ENCODE assay signal across 25 mouse cellular contexts in the genomic region with DNA sequence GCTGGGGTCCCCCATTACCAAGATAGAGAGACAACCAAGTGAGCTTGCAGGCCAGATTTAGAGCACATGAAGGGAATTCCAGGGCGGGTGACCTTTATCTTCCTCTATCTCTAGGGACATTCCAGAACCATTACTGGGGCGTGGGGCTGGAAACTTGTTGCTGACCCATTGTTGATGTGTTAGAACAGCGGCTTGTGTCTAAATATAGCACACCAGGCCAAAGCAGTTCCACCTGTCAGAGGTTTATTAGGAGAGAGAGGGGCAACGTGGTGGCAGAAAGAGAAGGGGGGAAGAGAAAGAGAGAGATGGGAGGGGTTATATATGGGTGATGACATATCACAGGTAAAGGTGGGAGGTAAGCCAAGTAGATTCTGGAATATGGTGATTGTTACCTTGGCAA. TPM values are rescaled to one million over a fixed set of nuclear protein-coding genes. Genes with fewer than 3 reads are reported as not detected.
DNase-seq lines count a peak whose midpoint lies in the region; ATAC-seq and TF ChIP-seq lines count a peak whose summit lies in the region.
"Had no signal": no experiment of that assay in that cellular context is flagged by ENCODE, and none has a peak within 500 bp of the region (broad histone marks: within the 10 kb centered on the region; RNA-seq: fewer than 3 reads in every experiment).

No protein-coding gene starts in this region.

- no peaks in the 10 kb centered on the region; the same call in 1 of the 2 replicates for H3K9me3 ChIP-seq in heart, embryonic 13.5 days
- H3K9me3 ChIP-seq in intestine, embryonic 14.5 days (ENCODE audit: control insufficient read depth, low read length) = no peaks in the 10 kb centered on the region
- H3K9me3 ChIP-seq in intestine, embryonic 16.5 days (ENCODE audit: control insufficient read depth, low read length) = no peaks in the 10 kb centered on the region
- no peaks in the 10 kb centered on the region for H3K9me3 ChIP-seq in stomach, postnatal 0 days (ENCODE audit: control insufficient read depth, low read length)
- H3K9me3 ChIP-seq: embryonic facial prominence, embryonic 13.5 days; forebrain, embryonic 12.5 days; hindbrain, embryonic 15.5 days had no signal

- no peak for ATAC-seq in heart, embryonic 13.5 days (ENCODE audit: extremely low read depth, insufficient number of reproducible peaks, low FRiP score, low TSS enrichment)
- no peak for ATAC-seq in intestine, embryonic 14.5 days (replicated peaks; ENCODE audit: low FRiP score, low TSS enrichment, low read depth)
- no peak for ATAC-seq in intestine, embryonic 16.5 days
- ATAC-seq in stomach, postnatal 0 days (ENCODE audit: low FRiP score, low TSS enrichment) = 0 out of 2 replicates have a peak, but pooled peaks have one; percentile 8
- no peak for ATAC-seq in frontal cortex, adult (ENCODE audit: low TSS enrichment)
- ATAC-seq: forebrain, embryonic 16.5 days had no signal

- intact Hi-C loops in heart, postnatal 25 days (cut with DNase I) = no loop called here

- no peak overlapping the region for H3K4me3 ChIP-seq in heart, embryonic 13.5 days
- no peak overlapping the region for H3K4me3 ChIP-seq in intestine, embryonic 14.5 days (ENCODE audit: low read depth, low read length)
- H3K4me3 ChIP-seq in intestine, embryonic 16.5 days (ENCODE audit: low read length) = no peak overlapping the region
- H3K4me3 ChIP-seq in stomach, postnatal 0 days (ENCODE audit: low read depth, low read length) = no peak overlapping the region
- H3K4me3 ChIP-seq: embryonic facial prominence, embryonic 13.5 days; forebrain, embryonic 12.5 days; hindbrain, embryonic 15.5 days had no signal

- no peaks in the 10 kb centered on the region for H3K36me3 ChIP-seq in heart, embryonic 13.5 days
- H3K36me3 ChIP-seq in intestine, embryonic 14.5 days (ENCODE audit: control insufficient read depth, insufficient read depth, low read length) = no peaks in the 10 kb centered on the region
- H3K36me3 ChIP-seq in intestine, embryonic 16.5 days (ENCODE audit: control insufficient read depth, insufficient read depth, low read length) = no peaks in the 10 kb centered on the region
- H3K36me3 ChIP-seq in stomach, postnatal 0 days (ENCODE audit: control insufficient read depth, insufficient read depth, low read length) = no peaks in the 10 kb centered on the region
- H3K36me3 ChIP-seq: embryonic facial prominence, embryonic 13.5 days; forebrain, embryonic 12.5 days; hindbrain, embryonic 15.5 days had no signal

- TF ChIP-seq CTCF in stomach, postnatal 0 days (IDR thresholded peaks at IDR 0.05; ENCODE audit: low read depth) = no peak

- peaks cover 23% of the 10 kb centered on the region for H3K4me1 ChIP-seq in heart, embryonic 13.5 days
- no peaks in the 10 kb centered on the region for H3K4me1 ChIP-seq in intestine, embryonic 14.5 days (replicated peaks; ENCODE audit: control insufficient read depth, insufficient read depth, low read length)
- no peaks in the 10 kb centered on the region for H3K4me1 ChIP-seq in intestine, embryonic 16.5 days (ENCODE audit: control insufficient read depth, insufficient read depth, low read length)
- H3K4me1 ChIP-seq in stomach, postnatal 0 days (replicated peaks; ENCODE audit: control insufficient read depth, insufficient read depth) = no peaks in the 10 kb centered on the region
- H3K4me1 ChIP-seq: embryonic facial prominence, embryonic 13.5 days; forebrain, embryonic 12.5 days; hindbrain, embryonic 15.5 days had no signal

- no peak overlapping the region for H3K4me2 ChIP-seq in heart, embryonic 13.5 days
- H3K4me2 ChIP-seq in intestine, embryonic 14.5 days (ENCODE audit: low read length) = no peak overlapping the region
- no peak overlapping the region for H3K4me2 ChIP-seq in intestine, embryonic 16.5 days (ENCODE audit: low read depth, low read length)
- H3K4me2 ChIP-seq in stomach, postnatal 0 days (replicated peaks; ENCODE audit: low read depth) = no peak overlapping the region
- H3K4me2 ChIP-seq: embryonic facial prominence, embryonic 13.5 days; forebrain, embryonic 12.5 days; hindbrain, embryonic 15.5 days had no signal

- DNase-seq in heart, postnatal 25 days (ENCODE audit: low spot score) = no peak
- peak; percentile 21 for DNase-seq in intestine, embryonic 14.5 days (ENCODE audit: low spot score)
- peak; percentile 13 for DNase-seq in NIH3T3 (ENCODE audit: low read depth)
- no peak for DNase-seq in stomach, postnatal 0 days (ENCODE audit: low spot score)
- DNase-seq in MN1 (ENCODE audit: low spot score) = no peak
- DNase-seq: adrenal gland, adult 2 months; adrenal gland, postnatal 25 days; B cell, adult 2 months; cerebellum, adult 18-20 months; cerebellum, adult 9-11 months; cerebellum, postnatal 36 days; gastrocnemius, postnatal 14 days; kidney, adult 11 months; kidney, adult 9 months had no signal

- WGBS in heart, embryonic 13.5 days = 9% methylated on average over 4 of the region's 4 CpGs
- 43% methylated on average over 4 of the region's 4 CpGs for WGBS in intestine, embryonic 14.5 days
- WGBS in intestine, embryonic 16.5 days = 42% methylated on average over 4 of the region's 4 CpGs
- 33% methylated on average over 4 of the region's 4 CpGs for WGBS in stomach, postnatal 0 days

- no peak overlapping the region for H3K9ac ChIP-seq in heart, embryonic 13.5 days
- H3K9ac ChIP-seq in intestine, embryonic 14.5 days (ENCODE audit: low read length) = no peak overlapping the region
- no peak overlapping the region for H3K9ac ChIP-seq in intestine, embryonic 16.5 days (ENCODE audit: low read depth, low read length)
- no peak overlapping the region for H3K9ac ChIP-seq in stomach, postnatal 0 days (ENCODE audit: low read length)
- H3K9ac ChIP-seq: embryonic facial prominence, embryonic 13.5 days; forebrain, embryonic 12.5 days; hindbrain, embryonic 15.5 days had no signal

- H3K27ac ChIP-seq in heart, embryonic 13.5 days (replicated peaks) = peak overlapping the region; percentile 8; the same call in 1 of the 2 replicates
- no peak overlapping the region for H3K27ac ChIP-seq in intestine, embryonic 14.5 days (ENCODE audit: low read depth)
- H3K27ac ChIP-seq in intestine, embryonic 16.5 days (ENCODE audit: low read length) = no peak overlapping the region
- no peak overlapping the region for H3K27ac ChIP-seq in stomach, postnatal 0 days (replicated peaks)
- H3K27ac ChIP-seq: embryonic facial prominence, embryonic 13.5 days; forebrain, embryonic 12.5 days; hindbrain, embryonic 15.5 days had no signal

- no peak for TF ChIP-seq EP300 in stomach, postnatal 0 days (optimal IDR thresholded peaks at IDR 0.05)

- no peaks in the 10 kb centered on the region for H3K27me3 ChIP-seq in heart, embryonic 13.5 days (replicated peaks)
- no peaks in the 10 kb centered on the region for H3K27me3 ChIP-seq in intestine, embryonic 14.5 days (replicated peaks; ENCODE audit: control insufficient read depth, insufficient read depth, low read length)
- H3K27me3 ChIP-seq in intestine, embryonic 16.5 days (replicated peaks; ENCODE audit: control insufficient read depth, insufficient read depth, low read length) = no peaks in the 10 kb centered on the region
- H3K27me3 ChIP-seq in stomach, postnatal 0 days (ENCODE audit: control insufficient read depth, insufficient read depth, low read length) = no peaks in the 10 kb centered on the region
- H3K27me3 ChIP-seq: CH12.LX; embryonic facial prominence, embryonic 13.5 days; forebrain, embryonic 12.5 days; hindbrain, embryonic 15.5 days had no signal

RNA-seq across cellular contexts. Expression of gene 1700029F12Rik, which starts 12.3 kb away (rescaled TPM):
- polyA plus RNA-seq in heart, embryonic 13.5 days (2015; fragmentation: Nextera tagmentation; extraction: Ambion mirVana) = not detected in 2 replicates
- not detected for total RNA-seq in heart, postnatal 25 days (2021)
- polyA plus RNA-seq in intestine, embryonic 14.5 days (2014; fragmentation: Nextera tagmentation; extraction: Ambion mirVana) = not detected in 2 replicates
- not detected in 2 replicates for polyA plus RNA-seq in intestine, embryonic 16.5 days (2015; fragmentation: Nextera tagmentation; extraction: Ambion mirVana)
- 0.08 TPM in 1 of 2 replicates, not detected in the other for polyA plus RNA-seq in stomach, postnatal 0 days (2015; fragmentation: Nextera tagmentation; extraction: Ambion mirVana)
- total RNA-seq: adrenal gland, postnatal 25 days; CH12.LX; gastrocnemius, adult 18-20 months; gastrocnemius, postnatal 14 days had no signal
- polyA plus RNA-seq: embryonic facial prominence, embryonic 13.5 days; forebrain, embryonic 12.5 days; forebrain, embryonic 16.5 days; heart, embryonic 16.5 days; hindbrain, embryonic 11.5 days; hindbrain, embryonic 15.5 days had no signal

RNA-seq across cellular contexts. Expression of gene Fam169a, which starts 45.2 kb away (rescaled TPM):
- 5.1 and 6.9 TPM in 2 replicates for polyA plus RNA-seq in heart, embryonic 13.5 days (2015; fragmentation: Nextera tagmentation; extraction: Ambion mirVana)
- total RNA-seq in heart, postnatal 25 days (2021) = under 1 TPM; 0.10 to 0.20 TPM
- 5.5 and 7.0 TPM in 2 replicates for polyA plus RNA-seq in intestine, embryonic 14.5 days (2014; fragmentation: Nextera tagmentation; extraction: Ambion mirVana)
- 1.2 and 1.4 TPM in 2 replicates for polyA plus RNA-seq in intestine, embryonic 16.5 days (2015; fragmentation: Nextera tagmentation; extraction: Ambion mirVana)
- polyA plus RNA-seq in stomach, postnatal 0 days (2015; fragmentation: Nextera tagmentation; extraction: Ambion mirVana) = 0.70 TPM in 2 replicates
- total RNA-seq: gastrocnemius, postnatal 14 days had no signal

Comparison
In these comparisons a context has a peak if more than half of its experiments do, and no peak if none do; other contexts are left out.
1. DNase-seq: peak in intestine, embryonic 14.5 days (single experiment) and NIH3T3 (single experiment); none in heart, postnatal 25 days (single experiment), stomach, postnatal 0 days (single experiment) and MN1 (single experiment).